Mouse (Mus musculus) limb, embryonic 11.5 days (tissue): Measurements from ENCODE around the gene Fap. TPM values are rescaled to one million over a fixed set of nuclear protein-coding genes. Genes with fewer than 3 reads are reported as not detected.

Experiments used
- polyA plus RNA-seq: library from polyadenylated mRNA; unstranded; fragments of >200 nt; fragmentation: Nextera tagmentation; extraction: Ambion mirVana; gene quantifications from 2 replicates; pipeline ENCODE4 v1.2.1, GENCODE M21; 2014

Fap gene
- polyA plus RNA-seq, 1 experiment from 2014 or later = 6.3 TPM

Other genes starting within 250 kb of the Fap start
- gene Dpp4, start 161.8 kb downstream of the Fap start, polyA plus RNA-seq = 0.19 and 0.27 TPM in 2 replicates
- gene Gcg, start 90.4 kb downstream of the Fap start, polyA plus RNA-seq = 0.27 and 0.41 TPM in 2 replicates
- gene Ifih1, start 72.2 kb upstream of the Fap start, polyA plus RNA-seq = 0.35 and 0.75 TPM in 2 replicates
- gene Gca, start 90.2 kb upstream of the Fap start, polyA plus RNA-seq = 0.61 and 1.1 TPM in 2 replicates